Mouse (Mus musculus) heart, postnatal 0 days (tissue): ENCODE measurements around the gene Slc43a2.

ENCODE experiments used
- CTCF ChIP-seq: IDR thresholded peaks from 2 replicates; pipeline ENCODE4 v1.5.1; 2016; ENCODE audit warnings: antibody characterized with exemption, control low read depth, low read depth
- EP300 ChIP-seq: IDR thresholded peaks from 2 replicates; pipeline ENCODE4 v1.6.1; 2016; ENCODE audit warnings: antibody characterized with exemption, low read depth

DNA sequence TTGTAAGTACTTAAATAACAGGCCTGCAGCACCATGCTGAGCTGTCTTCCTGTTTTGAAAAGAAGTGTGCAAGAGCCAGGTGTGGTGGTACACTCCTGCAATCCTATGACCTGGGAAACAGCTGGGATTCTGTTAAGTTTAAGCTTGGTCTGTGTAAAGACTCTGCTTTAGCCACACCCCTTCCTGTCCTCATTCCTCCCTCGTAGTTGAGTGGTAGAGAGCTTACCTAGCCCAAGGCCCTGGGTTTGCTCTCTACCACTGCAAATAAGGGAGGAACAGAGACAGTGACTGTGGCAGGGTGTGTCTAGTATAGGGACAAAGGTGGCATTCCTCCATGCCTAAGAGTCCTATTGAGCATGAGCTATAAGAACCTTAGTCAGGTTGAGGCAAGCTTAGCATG, 73.8 kb downstream of the Slc43a2 start:
- TF ChIP-seq CTCF = no peak
- TF ChIP-seq EP300 = no peak
